Mouse (Mus musculus): ENCODE measurements at regions not wholly inside any gene's neighbourhood (a gene's known extent, or its start where the extent isn't known, plus 50 kb on each side); places are given as distances from the start of the nearest gene placed in this dataset.
"Not testable (repeated sequence)": the region's sequence is repeated elsewhere in the genome, so short reads cannot be mapped to it uniquely, and the experiment has no call there.

DNA sequence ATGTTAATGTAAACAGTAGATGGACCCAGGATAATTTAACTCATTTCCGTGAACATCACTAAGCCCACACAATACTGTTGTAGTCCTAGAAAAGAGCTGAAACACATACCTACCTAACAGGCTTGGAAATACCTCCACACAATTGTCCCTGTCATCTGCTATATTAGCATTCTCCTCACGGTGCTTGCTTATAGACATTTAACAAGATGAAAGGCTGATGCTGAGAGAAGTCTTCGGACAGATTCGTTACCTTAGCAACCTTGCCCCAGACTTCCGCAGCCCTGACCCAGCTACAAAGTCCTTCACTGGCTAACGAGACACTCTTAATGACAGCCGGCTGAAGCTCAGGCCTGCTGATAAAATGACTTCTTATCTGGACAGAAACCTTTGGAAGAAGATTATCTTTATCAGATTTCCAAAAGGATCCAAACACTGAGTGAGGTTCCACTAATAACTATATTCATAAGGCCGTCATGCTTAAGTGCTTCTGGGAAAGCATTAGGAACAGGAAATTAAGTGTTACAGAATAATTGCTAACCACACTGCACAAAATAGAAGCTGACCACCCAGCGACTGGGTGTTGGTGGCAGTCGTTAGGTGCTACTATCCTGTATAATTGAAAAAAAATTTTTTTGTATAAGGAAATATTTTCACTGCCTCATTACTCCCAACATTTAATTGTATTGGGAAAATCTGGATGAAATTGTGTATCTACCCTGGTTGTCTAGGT, 267.0 kb upstream of the Tmpo start:
- no peak for DNase-seq

DNA sequence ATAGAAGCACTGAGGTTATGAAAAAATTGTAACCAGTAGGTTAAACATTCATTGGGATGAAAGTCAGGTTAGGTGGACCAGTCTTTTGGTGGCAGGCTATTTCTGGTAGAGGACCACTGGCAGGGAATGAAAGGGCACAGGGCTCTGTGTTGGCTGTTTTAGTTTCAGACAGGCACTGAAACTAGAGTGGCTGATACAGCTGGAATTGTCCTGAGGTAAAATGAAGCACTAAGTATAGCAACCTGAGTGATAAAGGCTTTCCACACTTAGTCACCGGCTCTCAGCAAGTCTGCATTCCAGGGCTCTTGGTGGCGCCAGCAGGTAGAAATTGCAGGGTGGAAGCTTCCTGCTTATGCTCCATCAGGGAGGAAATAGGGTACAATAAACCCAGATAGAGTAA, 262.2 kb upstream of the Tmpo start:
- DNase-seq, result no peak

DNA sequence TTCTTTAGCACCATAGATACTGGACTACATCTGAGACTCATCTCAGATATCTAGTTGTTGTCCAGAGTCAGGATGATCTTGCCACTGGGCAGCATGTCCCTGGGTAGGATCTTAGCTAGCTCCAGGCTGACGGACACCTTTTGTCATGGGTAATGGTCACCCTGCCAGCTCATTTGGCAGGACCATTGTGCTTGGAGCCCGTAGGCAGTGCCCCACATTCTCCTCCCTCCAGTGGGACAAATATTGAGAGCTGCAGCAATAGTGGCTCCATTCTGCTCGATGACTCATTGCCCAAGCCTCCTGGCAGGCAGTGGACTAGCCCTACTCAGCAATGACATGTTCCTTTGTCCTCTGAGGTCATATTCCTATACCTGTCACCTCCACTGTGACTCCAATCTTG, 258.9 kb upstream of the Tmpo start:
- DNase-seq, result no peak

DNA sequence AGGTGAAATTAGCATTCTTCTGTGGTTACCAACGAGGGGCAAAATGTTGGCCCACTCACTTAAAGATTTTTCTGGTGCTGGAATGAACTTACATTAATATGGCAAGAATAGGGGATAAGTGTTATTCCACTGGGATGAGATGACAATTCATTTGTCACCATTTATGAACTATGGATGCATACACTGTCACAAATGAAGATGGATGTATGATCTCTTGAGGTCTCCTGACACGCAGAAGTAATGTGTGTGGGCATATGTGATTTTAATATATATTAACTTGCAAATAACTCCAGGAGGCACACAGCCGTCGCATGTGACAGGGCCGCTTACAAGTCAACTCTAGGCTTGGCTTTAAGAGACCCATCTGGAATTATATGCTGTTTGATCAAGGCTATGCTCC, 256.8 kb upstream of the Tmpo start:
- no peak for DNase-seq

DNA sequence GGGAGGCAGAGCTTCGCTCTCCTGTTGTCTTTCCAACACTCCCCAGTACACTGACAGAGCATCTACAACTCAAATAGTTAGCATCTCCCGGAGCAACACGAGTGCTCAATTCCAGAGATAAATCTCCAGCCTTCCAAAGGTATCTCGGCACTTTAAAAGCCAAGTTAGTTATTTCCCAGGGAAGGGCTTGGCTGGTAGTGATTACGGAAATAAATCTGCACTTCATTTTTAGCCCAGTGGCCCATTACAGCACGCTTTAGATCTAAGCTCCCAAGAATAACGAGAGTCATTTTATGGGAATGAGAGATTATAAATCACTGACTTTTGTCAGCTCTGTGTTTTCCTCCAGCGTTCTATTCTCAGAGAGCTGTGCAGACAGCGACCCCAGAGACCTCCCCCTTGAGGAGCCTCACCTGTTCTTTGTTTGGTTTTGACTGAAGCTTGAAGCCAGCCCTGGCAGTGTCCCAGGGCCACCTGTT, 255.0 kb upstream of the Tmpo start:
- DNase-seq, result no peak

DNA sequence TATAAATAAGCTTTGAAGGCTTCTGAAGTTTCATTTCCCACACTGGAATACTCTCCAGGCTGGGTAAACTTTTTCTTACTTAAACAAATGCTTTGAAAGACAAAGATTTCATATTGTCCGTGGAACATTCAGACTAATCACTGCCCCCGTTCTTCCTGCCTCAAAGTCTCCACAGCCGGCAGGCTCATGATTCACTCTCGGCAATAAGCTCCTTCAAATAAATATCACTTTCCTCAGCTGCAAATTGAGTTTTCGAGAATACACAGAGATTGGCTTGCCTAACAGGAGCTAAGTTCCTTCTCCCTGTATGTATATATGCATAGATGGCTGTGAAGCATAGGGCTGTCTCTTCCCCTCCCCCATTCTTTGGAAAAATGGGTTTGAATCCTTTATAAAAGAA, 249.2 kb upstream of the Tmpo start:
- DNase-seq, result no peak

DNA sequence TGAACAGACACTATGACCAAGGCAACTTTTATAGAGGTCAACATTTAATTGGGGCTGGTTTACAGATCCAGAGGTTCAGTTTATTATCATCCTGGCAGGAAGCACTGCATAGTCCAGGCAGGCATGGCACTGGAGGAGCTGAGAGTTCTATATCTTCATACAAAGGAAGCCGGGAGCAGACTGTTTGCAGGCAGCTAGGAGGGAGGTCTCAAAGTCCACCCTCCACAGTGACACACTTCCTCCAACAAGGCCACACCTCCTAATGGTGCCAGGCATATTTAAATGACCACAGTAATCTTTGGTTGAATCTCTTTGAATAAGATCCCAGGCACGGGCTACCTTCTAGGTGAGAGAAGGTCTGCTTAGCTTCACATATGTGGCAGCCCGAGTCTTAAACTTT, 245.5 kb upstream of the Tmpo start:
- DNase-seq, result no peak

DNA sequence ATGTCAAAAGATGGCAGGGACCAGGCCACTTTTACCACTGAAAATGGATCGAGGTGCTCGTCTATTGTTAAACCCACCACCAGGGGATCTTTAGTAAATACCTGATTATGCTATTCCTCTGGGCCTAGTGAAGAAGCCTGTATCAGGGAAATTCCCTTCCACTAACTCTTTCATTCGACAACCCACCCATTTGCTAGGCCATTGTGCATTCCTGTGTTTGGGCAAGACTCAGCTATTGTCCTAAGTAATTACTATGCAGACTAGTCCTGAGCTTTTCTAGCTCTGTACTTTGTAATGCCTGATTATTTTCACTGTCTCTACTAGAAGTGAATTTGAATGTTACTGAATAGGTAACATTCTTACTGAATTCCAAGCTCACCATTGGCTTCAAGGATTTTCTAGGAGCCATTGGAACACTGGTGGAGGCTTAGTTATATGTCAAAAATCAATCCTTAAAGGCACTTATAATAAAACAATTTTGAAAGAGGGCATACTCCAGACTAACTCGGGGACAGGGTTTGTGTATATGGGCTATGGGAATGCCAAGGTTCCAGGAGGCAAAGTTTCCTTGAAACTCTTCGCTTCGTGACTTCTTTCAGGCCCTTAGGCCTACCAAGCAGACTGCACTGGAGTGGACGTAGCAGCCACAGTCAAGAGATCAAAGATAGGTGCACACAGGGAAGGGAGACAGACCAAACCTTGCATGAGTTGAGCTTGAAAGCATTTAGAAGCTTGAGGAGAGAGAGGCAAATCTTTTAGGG, 244.7 kb upstream of the Tmpo start:
- not testable (repeated sequence) for DNase-seq

DNA sequence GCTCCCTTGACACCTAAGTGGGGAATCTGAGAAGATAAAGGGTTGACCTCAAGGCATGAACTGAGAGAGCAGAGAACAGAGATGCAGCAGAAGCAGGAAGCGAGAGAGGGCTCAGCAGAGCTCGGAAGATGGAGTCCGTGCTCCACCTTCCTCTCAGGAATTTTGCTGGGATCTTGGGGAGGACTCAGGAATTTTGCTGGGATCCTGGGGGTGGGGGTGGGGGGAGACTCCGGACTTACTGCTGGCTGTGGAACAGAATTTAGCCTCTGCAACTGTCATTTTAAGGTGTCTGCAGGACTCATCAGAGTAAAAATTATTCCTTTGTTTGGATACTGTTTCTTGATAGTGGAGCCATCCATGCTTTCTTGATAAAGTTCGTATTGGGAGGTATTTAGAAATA, 243.7 kb upstream of the Tmpo start:
- no peak for DNase-seq

DNA sequence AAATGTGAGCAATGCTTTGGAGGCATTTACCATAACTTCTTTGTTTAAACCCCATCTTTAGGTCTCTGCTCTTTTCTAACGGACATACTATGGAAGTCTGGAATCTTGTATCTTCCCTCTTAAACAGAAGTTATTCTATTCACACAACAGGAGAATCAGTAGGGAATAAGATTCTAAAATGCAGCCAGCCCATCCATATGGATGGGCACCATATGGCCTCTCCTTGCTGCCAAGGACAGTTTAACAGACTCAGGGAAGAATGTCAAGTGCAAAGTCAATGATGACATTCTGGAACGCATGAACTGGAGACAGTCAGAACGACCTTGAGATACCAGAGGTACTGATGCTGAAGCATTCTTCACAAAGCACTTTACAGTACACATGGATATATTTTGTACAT, 206.1 kb upstream of the Tmpo start:
- DNase-seq, result no peak

DNA sequence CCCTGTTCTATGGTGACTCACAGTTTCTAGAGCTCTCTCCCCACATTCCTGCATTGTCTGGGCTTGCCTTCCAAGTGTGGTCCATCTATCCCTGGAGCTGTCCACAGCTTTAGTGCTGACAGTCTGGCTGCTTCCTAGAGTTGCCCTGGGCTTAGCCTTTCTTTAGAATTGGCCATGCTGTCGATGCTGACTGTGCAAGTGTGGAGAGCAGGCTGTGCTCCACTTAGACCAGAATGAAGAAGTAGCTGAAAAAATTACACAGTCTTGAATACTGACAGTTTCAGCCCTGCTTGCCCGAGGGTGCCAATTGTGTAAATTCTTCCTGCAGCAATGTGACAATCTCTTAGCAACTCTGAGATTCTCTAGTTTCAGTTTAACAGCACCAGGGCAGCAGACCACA, 203.3 kb upstream of the Tmpo start:
- DNase-seq, result peak; percentile 13

DNA sequence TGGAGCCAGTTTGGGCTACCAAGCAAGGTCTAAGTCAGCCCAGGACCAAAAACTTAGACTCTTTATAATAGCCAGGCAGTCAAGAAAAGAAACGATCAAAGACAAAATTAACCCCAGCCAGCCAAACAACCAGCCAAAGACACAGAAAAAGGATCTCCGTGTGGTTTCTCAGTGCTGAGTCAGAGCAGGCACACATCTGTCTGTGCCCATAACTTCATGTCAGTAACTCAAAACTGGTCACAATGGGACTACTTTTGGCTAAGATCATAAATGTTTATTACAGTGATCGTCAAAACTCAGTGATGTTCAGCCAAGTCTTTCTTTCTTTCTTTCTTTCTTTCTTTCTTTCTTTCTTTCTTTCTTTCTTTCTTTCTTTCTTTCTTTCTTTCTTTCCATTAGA, 195.6 kb upstream of the Tmpo start:
- DNase-seq, result no peak

DNA sequence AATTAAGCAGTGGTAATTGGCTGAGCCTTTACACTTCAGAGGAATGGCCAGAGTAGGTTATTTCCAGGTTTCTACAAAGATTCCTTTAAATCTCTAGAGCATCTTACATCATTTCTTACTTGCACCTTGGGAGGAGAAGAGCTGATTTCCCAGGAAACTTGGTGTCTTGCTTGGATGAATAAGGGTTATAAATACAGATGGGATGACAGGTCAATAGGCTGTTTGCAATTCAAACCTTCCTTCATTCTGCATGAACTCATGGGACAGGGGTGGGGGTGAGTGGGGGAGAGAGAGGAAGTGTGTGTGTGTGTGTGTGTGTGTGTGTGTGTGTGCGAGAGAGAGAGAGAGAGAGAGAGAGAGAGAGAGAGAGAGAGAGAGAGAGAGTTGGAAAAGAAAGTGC, 186.4 kb upstream of the Tmpo start:
- DNase-seq, result no peak

DNA sequence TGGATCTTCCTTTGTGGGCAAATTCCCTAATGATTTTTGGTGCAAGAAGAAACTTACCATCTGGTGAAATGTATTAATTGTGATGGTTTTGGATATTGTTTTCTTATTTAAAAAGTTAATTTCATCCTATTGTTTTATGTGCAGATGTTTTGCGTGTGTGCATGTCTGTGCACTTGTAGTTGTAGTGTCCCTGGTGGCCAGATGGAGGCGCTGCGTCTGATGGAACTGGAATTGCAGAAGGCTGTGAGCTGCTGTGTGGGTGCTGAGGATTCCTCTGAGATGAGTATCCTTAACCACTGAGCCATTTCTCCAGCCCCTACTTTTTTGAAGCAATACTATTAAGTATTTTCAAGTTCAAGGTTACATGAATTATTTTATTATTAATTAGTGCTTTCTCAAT, 181.5 kb upstream of the Tmpo start:
- DNase-seq, result no peak

DNA sequence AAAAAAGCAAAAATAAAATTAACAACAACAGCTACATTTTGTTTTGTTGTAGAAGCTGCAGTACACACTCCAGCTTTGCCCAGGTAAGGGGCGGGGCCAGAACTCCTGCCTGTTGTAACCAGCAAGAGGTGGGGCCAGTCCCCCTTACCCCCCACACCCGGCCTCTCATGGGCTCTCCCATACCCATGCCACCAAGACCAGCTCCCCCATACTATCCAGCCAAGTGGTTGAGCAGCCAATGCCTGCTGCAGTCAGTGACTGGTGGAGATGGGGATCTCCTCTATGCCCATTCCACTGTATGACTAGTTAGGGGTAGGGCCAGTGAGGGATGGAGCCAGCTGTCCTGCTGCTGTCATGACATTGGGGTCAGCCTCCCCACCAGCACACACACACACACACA, 180.5 kb upstream of the Tmpo start:
- DNase-seq, result no peak

DNA sequence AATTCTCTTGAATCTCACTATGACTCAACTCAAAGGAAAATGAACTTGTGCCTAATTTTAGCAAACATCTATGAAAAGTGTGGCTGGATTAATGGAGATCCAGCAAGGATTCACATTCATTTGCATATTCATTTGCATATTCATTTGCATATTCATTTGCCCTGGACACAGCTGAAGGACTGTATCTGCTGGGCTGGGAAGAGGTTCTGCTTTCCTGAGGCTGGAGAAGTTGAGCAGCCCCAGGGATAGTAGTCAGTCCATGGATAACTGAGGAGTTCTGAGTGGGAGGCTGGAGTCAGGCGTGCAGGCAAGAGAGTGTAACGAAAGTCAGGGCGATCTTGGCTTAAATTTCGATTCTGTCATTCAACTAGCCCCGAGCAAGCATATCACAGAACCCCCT, 164.3 kb upstream of the Tmpo start:
- DNase-seq, result no peak

DNA sequence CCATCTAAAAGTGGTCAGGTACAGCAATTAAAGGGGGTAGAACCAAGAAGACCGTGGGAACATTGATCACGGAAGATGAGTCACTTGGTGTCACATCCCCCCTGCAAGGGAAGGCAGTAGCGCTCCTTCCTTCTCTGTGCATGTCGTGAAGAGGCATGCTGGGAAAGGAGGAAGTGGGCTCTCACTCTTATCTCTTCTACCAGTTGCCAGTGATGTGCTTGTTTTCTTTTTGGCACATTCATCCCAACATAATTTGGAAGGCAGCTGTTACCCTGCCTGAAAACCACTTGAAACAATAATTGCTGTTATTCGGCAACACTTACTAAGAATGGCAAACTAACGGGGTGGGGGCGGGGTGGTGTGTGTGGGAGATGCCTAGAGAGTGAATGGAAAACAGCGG, 161.0 kb upstream of the Tmpo start:
- no peak for DNase-seq

DNA sequence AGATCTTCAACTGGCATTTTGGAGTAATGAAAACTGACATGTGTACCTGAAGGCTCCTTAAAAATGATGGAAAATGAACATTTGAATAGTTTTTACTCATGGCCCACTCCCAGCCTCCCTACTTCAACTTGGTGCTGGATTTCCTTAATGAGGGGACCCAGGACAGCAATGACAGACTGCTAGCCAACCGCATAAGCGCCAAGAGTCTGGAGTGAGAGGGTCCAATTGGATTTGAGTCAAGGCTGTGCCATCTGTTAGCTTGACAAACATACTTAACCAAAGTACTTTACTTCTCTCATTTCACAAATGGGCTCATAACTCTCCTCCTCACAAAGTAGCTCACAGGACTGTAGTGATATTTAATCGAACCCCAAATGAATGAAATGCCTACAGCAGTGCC, 158.2 kb upstream of the Tmpo start:
- DNase-seq, result no peak

DNA sequence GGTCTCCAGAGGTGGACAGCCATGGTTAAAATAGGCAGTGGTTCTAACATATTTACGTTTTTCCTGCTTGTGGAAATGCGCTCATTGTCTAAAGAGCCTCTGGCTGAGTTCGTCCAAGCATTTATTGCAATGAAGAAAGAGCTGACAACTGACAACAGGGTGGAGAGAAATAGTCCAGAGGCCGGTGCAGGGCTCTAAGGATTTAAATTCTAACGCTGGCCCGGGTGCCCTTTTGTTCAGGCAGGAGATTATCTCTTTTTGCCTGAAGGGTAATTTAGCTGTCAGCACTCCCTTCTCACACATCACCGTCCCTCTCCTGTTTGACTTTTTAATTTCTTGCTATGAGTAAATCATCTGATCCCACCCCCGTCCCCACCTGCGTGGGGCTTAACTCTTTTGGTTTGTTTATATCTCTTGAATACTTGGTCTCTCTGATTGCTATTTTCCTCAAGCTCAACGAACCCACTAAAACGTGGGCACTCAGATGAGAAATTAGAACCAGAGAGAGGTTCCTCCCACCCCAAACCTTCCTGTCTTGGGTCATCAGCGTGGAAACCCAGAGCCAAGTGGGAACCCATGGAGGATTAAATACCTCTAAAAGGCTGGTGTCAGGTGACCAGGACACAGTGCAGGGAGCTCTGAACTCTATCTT, 145.7 kb upstream of the Tmpo start:
- no peak for DNase-seq

DNA sequence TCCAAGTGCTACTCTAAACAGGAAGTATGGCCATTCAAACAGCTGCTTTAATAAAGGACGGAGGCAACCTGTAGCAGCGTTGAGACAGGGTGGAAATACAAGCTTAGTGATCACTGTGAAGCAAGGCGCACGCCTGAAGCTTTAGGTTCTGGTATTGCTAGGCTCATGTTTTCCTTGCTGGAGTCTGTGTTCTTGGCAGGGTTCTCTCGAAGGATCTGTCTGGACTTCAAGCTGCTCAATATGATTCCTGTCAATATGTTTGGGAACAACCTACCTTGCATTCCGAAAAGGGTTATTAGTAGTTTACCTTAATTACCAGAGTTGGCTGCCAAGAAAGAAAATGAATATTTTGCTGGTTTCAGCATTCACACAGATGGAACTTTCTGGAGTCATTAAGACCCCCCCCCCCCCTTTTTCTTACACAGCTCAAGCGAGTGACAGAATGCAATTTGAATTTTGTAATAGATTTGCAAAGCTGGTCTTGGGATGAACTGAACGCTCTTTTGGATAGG, 145.1 kb upstream of the Tmpo start:
- no peak for DNase-seq

DNA sequence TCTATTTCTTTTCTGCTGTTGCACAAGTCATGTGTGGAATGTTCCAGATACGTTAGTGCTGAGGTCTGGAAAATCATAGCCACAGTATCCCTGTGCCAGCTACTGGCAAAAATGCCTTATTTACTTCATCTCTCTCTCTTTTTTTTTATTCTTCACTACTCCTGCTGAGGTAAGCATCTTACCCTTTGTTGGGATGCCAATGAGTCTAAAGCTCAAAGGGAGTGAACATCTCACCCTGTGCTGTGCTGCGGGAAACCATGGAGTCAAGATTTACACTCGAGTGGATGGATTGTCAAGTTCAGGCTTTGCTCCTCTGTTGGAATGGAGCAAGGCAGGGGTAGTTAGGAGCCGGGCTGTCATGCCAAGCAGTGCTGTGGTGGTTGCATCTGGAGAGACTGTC, 140.1 kb upstream of the Tmpo start:
- DNase-seq, result no peak

DNA sequence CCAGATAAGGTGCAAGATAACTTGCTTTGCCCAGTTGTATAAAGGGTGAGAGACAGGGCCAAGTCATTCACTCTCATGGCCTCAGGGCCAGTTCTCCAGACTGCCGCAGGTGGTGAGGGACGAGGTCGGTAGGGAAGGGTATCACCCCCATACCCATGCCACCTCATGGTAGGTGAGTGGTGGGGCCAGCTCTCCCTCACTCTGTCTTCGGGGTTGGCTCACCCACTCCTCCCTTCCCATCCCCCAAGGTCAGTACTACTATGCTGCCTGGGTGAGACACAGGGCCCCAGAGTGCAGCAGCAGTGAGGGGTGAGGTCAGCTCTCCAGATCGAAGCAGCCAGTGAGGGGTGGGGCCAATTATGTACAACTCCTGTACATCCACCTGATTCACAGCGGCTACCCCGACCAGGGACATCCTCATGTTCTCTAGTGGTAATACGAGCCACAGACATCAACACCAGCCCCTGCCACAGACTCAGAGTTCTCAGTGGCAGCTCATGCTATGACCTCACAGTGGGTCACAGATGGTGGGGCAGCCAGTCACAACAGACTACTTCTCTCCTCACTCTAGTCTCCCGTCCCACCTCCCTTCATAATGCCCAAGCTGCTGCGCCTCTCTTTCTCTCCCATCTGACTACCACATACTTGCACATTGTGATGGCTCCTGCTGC, 138.5 kb upstream of the Tmpo start:
- DNase-seq, result no peak

DNA sequence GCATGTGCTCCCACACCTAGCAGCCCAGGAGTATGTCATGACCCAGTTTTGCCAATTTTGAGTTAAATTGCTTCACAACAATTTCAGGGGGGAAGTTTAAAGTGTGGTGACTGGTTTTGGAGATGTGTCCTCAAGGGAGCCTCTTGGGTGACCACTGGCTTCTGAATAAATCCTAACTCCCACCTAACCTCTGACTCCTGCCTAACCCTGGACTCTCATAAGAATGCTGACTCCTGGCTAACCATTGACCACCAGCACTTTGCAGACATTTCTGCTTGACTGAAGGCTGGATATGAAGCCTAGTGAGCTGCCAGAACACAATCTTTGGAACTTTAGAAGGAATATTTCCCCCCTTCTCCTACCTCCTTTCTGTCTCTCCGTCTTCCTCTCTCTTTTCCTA, 133.3 kb upstream of the Tmpo start:
- no peak for DNase-seq

Measured in gastrocnemius, postnatal 10 days (tissue).